Mouse (Mus musculus) spleen, postnatal 10 days (tissue): ENCODE measurements around the gene Olfr220.

Source experiments
- DNase-seq, 2 experiments: peaks; one replicate each; pipeline ENCODE4 v3.0.0; 2021 to 2022; ENCODE audit warnings: low spot score in 2 of 2

The Olfr220 gene

GRCm38 (mm10) chr1:174441782-174442181 lies at the start of gene Olfr220:
Gene Olfr220 (plus strand): TSS chr1:174442082.
- DNase-seq = no peak

GRCm38 (mm10) chr1:174422959-174423358 lies 18.9 kb upstream of the Olfr220 start:
- DNase-seq = no peak

- DNase-seq = no peak
These were observed 18.1 kb upstream of the Olfr220 start, which contains the start of gene Olfr414 for GRCm38 (mm10) chr1:174423764-174424163. Gene Olfr414 (plus strand): TSS chr1:174424064.

- DNase-seq = no peak
These were observed 15.5 kb upstream of the Olfr220 start for GRCm38 (mm10) chr1:174426180-174426986.

GRCm38 (mm10) chr1:174427402-174427801 lies 14.5 kb upstream of the Olfr220 start:
- DNase-seq = no peak

- DNase-seq = no peak
These were observed 13.5 kb upstream of the Olfr220 start for GRCm38 (mm10) chr1:174428407-174428806.

GRCm38 (mm10) chr1:174434121-174434520 lies 7.8 kb upstream of the Olfr220 start:
- DNase-seq = no peak

- no peak for DNase-seq
These were observed 13.2 kb downstream of the Olfr220 start for GRCm38 (mm10) chr1:174455100-174455499.

GRCm38 (mm10) chr1:174465385-174465784 lies 23.5 kb downstream of the Olfr220 start:
- no peak for DNase-seq

GRCm38 (mm10) chr1:174466240-174466639 lies 24.4 kb downstream of the Olfr220 start:
- DNase-seq = no peak

GRCm38 (mm10) chr1:174469736-174470135 lies 27.9 kb downstream of the Olfr220 start:
- DNase-seq = peak in 1 of 2 experiments; percentile 19

GRCm38 (mm10) chr1:174482567-174482966 lies 40.7 kb downstream of the Olfr220 start:
- DNase-seq = no peak

GRCm38 (mm10) chr1:174500064-174500463 lies 58.2 kb downstream of the Olfr220 start:
- DNase-seq = no peak
